Mouse (Mus musculus) heart, postnatal 0 days (tissue): ENCODE measurements around the gene Fam25c.

ENCODE experiments used
- CTCF ChIP-seq: IDR thresholded peaks from 2 replicates; pipeline ENCODE4 v1.5.1; 2016; ENCODE audit warnings: antibody characterized with exemption, control low read depth, low read depth
- EP300 ChIP-seq: IDR thresholded peaks from 2 replicates; pipeline ENCODE4 v1.6.1; 2016; ENCODE audit warnings: antibody characterized with exemption, low read depth

DNA sequence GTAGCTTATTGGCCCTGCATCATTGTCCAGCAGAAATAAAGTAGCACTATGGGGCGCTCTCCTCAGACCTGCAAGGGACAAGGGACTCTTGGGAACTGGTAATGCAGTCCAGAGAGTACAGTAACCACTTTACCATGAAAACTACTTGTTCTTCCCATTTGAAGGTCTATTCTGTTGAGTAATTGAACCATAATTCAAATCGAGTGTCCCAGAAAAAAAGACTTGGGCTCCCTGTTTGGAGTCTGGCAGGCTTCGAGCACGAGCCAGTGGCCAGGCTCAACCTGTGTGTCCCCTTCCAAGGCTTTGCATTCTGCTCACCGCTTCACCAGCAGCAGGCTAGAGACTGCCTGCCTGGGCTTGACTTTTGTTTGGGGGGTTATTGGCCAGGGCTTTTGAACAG, 10.9 kb downstream of the Fam25c start:
- TF ChIP-seq CTCF, result no peak
- no peak for TF ChIP-seq EP300
